Mouse (Mus musculus) kidney, embryonic 15.5 days (tissue): ENCODE measurements at regions not wholly inside any gene's neighbourhood (a gene's known extent, or its start where the extent isn't known, plus 50 kb on each side); places are given as distances from the start of the nearest gene placed in this dataset.
A peak's percentile ranks its signal among the peaks of the same experiment; 100 is the strongest.

ENCODE experiments used
- ATAC-seq: fragments of 200-750 bp; cut with Nextera tagmentation; replicated peaks from 2 replicates; pipeline ENCODE4 v1.8.0; 2017; ENCODE audit warnings: moderate TSS enrichment; ENCODE audit not compliant: low FRiP score
- H3K27ac ChIP-seq: fragments of 300-500 bp; sonication (generic); 2 replicates; pipeline ENCODE4 v1.5.1; 2015; ENCODE audit warnings: mild to moderate bottlenecking, inconsistent platforms
- H3K27me3 ChIP-seq: fragments of 300-500 bp; sonication (generic); 2 replicates; pipeline ENCODE4 v1.6.1; 2015; ENCODE audit warnings: inconsistent platforms
- H3K36me3 ChIP-seq: fragments of 300-500 bp; sonication (generic); 2 replicates; pipeline ENCODE4 v1.6.1; 2015; ENCODE audit warnings: inconsistent platforms
- H3K4me1 ChIP-seq: fragments of 300-500 bp; sonication (generic); 2 replicates; pipeline ENCODE4 v1.6.1; 2015; ENCODE audit warnings: inconsistent platforms
- H3K4me2 ChIP-seq: fragments of 300-500 bp; sonication (generic); 2 replicates; pipeline ENCODE4 v1.6.1; 2015; ENCODE audit warnings: moderate library complexity, mild to moderate bottlenecking, inconsistent platforms
- H3K4me3 ChIP-seq: fragments of 300-500 bp; sonication (generic); replicated peaks from 2 replicates; pipeline ENCODE4 v1.5.1; 2015; ENCODE audit warnings: mild to moderate bottlenecking, inconsistent platforms
- H3K9ac ChIP-seq: fragments of 300-500 bp; sonication (generic); 2 replicates; pipeline ENCODE4 v1.6.1; 2015; ENCODE audit warnings: mild to moderate bottlenecking, inconsistent platforms
- H3K9me3 ChIP-seq: fragments of 300-500 bp; sonication (generic); replicated peaks from 2 replicates; pipeline ENCODE4 v1.6.1; 2016; ENCODE audit warnings: inconsistent platforms
- WGBS: fragments of 180-500 bp; shearing (Covaris S2); methylation state at CpG from one replicate; pipeline ENCODE4 v1.1.7; 2015; ENCODE audit warnings: mixed read lengths; 5-methylcytosine and 5-hydroxymethylcytosine counted together

DNA sequence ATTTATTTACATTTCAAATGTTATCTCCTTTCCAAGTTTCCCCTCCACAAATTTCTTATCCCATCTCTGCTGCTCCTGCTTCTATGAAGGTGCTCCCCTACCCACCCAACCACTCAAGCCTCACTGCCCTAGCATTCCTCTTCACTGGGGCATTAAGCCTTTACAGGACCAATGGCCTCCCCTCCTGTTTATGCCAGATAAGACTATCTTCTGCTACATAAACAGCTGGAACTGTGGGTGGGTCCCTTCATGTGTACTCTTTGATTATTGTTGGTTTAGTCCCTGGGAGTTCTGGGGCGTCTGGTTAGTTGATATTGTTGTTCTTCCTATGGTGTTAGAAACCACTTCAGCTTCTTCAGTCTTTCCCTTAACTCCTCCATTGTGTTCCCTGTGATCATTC, 1164.1 kb upstream of the Got2 start:
- no peak for ATAC-seq
- Histone ChIP-seq H3K9me3 (no peaks in the 10 kb centered on the region), H3K27me3 (no peaks in the 10 kb centered on the region), H3K27ac (no peak overlapping the region), H3K4me2 (no peak overlapping the region), H3K9ac (no peak overlapping the region), H3K4me1 (no peaks in the 10 kb centered on the region), H3K36me3 (no peaks in the 10 kb centered on the region), H3K4me3 (no peak overlapping the region)
- 82% methylated on average over 1 of the region's 1 CpGs for WGBS

DNA sequence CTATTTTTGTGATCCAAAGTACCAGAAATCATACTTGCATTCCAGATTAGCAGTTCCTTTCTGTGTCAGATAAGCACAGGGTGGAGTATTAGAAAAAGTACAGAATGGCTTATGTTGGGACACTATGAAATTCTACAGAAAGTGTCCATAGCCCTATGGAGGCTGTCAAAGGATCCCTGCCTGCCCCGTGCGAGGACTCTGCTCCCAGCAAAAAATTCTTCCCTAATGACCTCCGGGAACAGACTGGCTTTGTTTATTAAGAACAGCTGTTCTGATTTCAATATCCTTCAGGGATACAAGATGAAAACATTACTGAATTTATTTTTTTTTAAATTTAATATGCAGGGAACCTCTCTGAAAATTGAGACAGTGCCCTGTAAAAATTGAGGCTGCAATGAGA, 1151.4 kb upstream of the Got2 start:
- no peaks in the 10 kb centered on the region for H3K9me3 ChIP-seq
- no peaks in the 10 kb centered on the region for H3K4me1 ChIP-seq
- 40% methylated on average over 3 of the region's 3 CpGs for WGBS
- no peak overlapping the region for H3K4me3 ChIP-seq
- no peak overlapping the region for H3K9ac ChIP-seq
- H3K4me2 ChIP-seq = no peak overlapping the region
- no peaks in the 10 kb centered on the region for H3K36me3 ChIP-seq
- no peaks in the 10 kb centered on the region for H3K27me3 ChIP-seq
- ATAC-seq = no peak
- no peak overlapping the region for H3K27ac ChIP-seq

DNA sequence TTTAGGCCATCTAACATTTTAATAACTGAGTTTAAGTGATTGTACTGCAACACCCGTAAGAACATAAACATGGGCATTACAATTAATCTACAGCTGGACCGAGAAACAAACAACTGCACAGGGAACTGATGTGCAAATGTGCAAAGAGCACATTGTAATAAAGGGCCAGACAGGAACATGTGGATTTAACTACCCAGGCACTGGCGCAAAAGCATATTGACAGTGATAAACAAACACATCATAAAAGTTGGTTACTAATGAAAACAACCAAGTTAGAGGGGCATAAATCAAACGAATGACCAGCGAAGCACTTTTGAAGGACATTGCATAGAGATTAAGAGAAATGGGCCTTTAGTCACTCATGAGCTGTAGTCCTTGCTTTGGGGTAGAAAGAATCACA, 1150.5 kb upstream of the Got2 start:
- 64% methylated on average over 5 of the region's 5 CpGs for WGBS
- Histone ChIP-seq H3K27ac (no peak overlapping the region), H3K4me3 (no peak overlapping the region), H3K9me3 (no peaks in the 10 kb centered on the region), H3K27me3 (no peaks in the 10 kb centered on the region), H3K4me2 (no peak overlapping the region), H3K36me3 (no peaks in the 10 kb centered on the region), H3K9ac (no peak overlapping the region), H3K4me1 (no peaks in the 10 kb centered on the region)
- ATAC-seq = no peak

DNA sequence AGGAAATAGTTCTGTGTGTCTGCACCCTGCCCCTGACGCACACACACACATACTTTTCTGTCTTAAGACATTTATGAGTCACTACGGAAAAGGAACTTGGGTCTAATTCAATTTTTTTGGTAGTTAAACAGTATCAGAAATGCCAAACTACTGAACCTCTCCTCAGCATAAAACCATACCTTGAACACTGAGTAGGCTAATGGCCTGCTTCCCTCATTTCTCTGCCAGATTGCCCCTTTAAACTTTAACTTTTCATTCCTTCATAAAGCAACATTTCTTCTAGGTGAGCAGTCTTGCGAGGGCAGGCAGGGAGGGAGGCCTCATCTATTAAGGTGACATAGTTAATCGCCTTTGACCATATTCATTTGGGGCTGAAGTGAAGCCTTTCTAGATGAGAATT, 1143.8 kb upstream of the Got2 start:
- WGBS = 71% methylated on average over 4 of the region's 4 CpGs
- Histone ChIP-seq H3K9me3 (no peaks in the 10 kb centered on the region), H3K27me3 (no peaks in the 10 kb centered on the region), H3K4me3 (no peak overlapping the region), H3K4me1 (no peaks in the 10 kb centered on the region), H3K27ac (peak overlapping the region; percentile 45; the same call in 1 of the 2 replicates), H3K4me2 (no peak overlapping the region), H3K9ac (no peak overlapping the region), H3K36me3 (no peaks in the 10 kb centered on the region)
- ATAC-seq = peak; percentile 90

DNA sequence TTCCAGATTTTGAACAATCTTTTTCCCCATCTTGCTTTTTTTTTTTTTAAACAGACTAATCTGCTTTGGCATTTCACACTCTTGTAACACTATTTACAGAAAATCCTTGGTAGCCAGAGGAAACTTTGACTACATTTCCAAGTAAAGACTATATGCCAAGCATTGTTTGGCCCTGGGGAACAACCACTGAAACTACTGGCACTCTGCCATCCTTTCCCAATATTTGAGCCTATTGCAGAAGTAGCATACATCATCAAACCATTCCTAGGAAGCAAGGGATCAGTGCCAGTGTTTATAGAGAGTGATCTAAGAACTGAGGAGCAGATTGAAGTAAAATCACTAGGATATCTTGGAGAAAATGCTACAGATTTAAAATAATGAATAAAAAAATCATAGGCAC, 1127.2 kb upstream of the Got2 start:
- no peaks in the 10 kb centered on the region for H3K4me1 ChIP-seq
- no peak for ATAC-seq

DNA sequence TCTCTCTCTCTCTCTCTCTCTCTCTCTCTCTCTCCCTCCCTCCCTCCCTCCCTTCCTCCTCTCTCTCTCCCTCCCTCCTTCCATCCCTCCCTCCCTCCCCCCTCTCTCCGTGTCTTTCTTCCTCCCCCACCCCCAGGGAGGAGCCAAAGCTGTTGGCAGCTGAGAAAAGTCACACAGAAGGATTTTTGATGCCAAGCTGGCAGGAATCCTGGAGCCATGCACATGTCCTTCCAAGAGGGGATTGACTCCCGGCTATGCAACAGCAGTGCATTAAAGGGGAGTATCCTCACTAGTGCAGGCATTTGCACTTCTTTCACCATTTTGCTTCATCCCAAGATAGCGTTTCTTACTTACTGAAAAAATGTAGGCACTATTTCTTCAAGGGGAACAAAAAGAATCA, 1115.8 kb upstream of the Got2 start:
- Histone ChIP-seq H3K9ac (no peak overlapping the region), H3K4me3 (no peak overlapping the region), H3K4me2 (no peak overlapping the region), H3K36me3 (no peaks in the 10 kb centered on the region), H3K27ac (no peak overlapping the region), H3K4me1 (no peaks in the 10 kb centered on the region), H3K27me3 (no peaks in the 10 kb centered on the region), H3K9me3 (no peaks in the 10 kb centered on the region)
- 49% methylated on average over 3 of the region's 3 CpGs for WGBS
- no peak for ATAC-seq

More for the DNA sequence above, 1127.2 kb upstream of the Got2 start:
- Histone ChIP-seq H3K27me3 (no peaks in the 10 kb centered on the region), H3K36me3 (no peaks in the 10 kb centered on the region), H3K9me3 (no peaks in the 10 kb centered on the region), H3K4me2 (no peak overlapping the region), H3K4me3 (no peak overlapping the region), H3K9ac (no peak overlapping the region), H3K27ac (no peak overlapping the region)

DNA sequence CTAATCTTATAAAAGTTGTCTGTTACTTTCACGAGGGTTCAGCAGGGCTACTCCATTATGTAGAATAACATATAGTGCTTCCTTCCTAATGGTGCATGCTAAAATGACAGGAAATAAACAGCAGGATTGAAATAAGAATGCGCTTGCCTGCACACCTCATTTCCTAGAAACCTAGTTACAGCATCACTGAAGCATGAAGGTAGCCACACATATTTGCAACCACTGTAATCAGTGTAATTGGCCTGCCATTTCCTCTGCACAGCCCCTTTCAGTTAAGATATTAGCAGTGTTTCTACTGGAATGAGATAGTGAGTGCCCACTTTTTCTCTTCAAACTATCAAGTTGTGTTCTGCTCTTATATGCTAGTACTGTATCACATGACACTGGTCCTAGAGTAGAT, 1094.8 kb upstream of the Got2 start:
- WGBS = 53% methylated on average over 2 of the region's 2 CpGs
- no peaks in the 10 kb centered on the region for H3K27me3 ChIP-seq
- no peaks in the 10 kb centered on the region for H3K4me1 ChIP-seq
- H3K4me3 ChIP-seq = no peak overlapping the region
- H3K27ac ChIP-seq = no peak overlapping the region
- H3K9ac ChIP-seq = no peak overlapping the region
- H3K36me3 ChIP-seq = no peaks in the 10 kb centered on the region
- H3K9me3 ChIP-seq = no peaks in the 10 kb centered on the region
- ATAC-seq = peak; percentile 87
- H3K4me2 ChIP-seq = no peak overlapping the region
